Mouse (Mus musculus) gastrocnemius, postnatal 36 days (tissue): Measurements from ENCODE around the gene Gm20518. TPM values are rescaled to one million over a fixed set of nuclear protein-coding genes. Genes with fewer than 3 reads are reported as not detected.

Experiments used
- DNase-seq, 2 experiments: peaks; one replicate each; pipeline ENCODE4 v3.0.0; 2022
- intact Hi-C: fragments of 180-260 bp; cut with DNase I; formaldehyde crosslinking; loops from one replicate; pipeline ENCODE4 v1.15.1; 2025
- total RNA-seq, 2 experiments: library from RNA; stranded (reverse); gene quantifications; 2 replicates each; pipeline ENCODE4 v1.2.3; 2021

Gene Gm20518
- total RNA-seq, 2 experiments from 2014 or later: 0.20 TPM

DNA sequence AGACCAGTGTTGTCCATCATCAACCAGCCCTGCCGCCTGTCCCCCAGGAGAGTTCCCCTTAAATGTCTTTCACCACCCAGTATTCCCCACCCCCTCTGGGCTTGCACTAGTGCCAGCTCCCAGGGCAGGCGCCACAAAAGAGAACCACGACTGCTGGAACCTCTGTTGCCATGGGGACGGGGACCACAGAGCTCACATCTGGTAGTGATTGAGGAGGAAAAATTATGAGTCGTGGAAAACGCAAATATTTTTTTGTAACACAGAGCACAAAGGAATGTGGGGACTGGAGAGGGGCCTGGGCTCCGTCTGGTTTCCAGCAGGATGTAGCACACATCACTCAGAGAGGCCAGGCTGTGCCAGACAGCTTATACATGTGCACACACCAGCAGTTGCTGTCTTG is 81.8 kb downstream of the Gm20518 start:
- peak; percentile 62 to 80 for DNase-seq
- intact Hi-C loops: no loop called here

GRCm38 (mm10) chr16:17809125-17809524 is 82.3 kb downstream of the Gm20518 start:
- no peak for DNase-seq
- intact Hi-C loops: no loop called here

GRCm38 (mm10) chr16:17807192-17808009 is 84.1 kb downstream of the Gm20518 start:
- intact Hi-C loops: no loop called here
- peak; percentile 83 for DNase-seq

DNA sequence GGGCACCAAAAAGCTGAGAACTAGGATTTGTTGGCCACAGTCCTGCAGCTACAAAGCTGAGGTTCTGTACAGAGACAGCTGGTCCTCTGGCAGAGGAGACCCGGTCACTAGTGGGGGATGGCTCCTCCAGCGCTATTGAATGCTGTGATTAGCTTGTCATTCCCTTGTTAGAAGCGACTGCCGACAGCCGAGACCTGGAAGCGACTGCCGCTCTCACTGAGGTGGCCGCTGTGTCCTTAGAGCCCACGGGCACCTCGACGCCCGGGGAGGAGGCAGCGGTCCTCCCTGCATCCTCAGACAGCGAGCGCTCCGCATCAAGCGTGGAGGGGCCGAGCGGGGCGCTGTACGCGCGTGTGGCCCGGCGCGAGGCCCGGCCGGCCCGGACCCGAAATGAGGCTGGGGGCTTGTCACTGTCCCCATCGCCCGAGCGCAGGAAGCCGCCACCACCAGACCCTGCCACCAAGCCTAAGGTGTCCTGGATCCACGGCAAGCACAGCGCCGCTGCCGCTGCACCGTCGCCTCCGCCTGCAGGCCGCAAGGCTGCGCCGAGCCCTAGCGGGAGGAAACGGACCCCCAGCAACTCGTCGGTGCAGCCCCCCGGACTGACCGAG is 84.8 kb downstream of the Gm20518 start:
- DNase-seq: no peak
- intact Hi-C loops: no loop called here

GRCm38 (mm10) chr16:17804982-17805381 is 86.5 kb downstream of the Gm20518 start:
- DNase-seq: no peak
- intact Hi-C loops: no loop called here

DNA sequence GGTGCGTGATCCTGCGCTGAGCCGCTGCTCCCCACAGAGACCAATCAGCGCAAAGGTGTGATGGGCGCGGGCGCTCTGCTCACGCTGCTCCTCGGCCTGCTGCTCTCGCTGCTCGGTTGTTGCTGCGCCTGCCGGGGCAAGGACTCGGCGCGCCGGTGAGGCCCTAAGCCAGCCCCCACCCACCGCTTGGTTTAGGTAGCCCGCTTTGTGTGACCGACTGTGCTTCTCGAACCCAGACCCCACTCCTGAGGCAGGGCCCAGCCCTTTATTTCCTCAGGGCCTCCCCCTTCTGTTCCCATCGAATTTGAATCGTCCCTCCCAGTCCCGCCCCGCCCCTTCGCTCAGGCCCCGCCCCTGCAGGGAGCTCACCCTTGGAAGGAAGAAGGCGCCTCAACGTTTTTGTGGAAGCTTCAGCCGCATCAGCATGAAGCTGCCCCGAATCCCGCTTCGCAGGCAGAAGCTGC is 87.0 kb downstream of the Gm20518 start:
- DNase-seq: no peak
- intact Hi-C loops: no loop called here

DNA sequence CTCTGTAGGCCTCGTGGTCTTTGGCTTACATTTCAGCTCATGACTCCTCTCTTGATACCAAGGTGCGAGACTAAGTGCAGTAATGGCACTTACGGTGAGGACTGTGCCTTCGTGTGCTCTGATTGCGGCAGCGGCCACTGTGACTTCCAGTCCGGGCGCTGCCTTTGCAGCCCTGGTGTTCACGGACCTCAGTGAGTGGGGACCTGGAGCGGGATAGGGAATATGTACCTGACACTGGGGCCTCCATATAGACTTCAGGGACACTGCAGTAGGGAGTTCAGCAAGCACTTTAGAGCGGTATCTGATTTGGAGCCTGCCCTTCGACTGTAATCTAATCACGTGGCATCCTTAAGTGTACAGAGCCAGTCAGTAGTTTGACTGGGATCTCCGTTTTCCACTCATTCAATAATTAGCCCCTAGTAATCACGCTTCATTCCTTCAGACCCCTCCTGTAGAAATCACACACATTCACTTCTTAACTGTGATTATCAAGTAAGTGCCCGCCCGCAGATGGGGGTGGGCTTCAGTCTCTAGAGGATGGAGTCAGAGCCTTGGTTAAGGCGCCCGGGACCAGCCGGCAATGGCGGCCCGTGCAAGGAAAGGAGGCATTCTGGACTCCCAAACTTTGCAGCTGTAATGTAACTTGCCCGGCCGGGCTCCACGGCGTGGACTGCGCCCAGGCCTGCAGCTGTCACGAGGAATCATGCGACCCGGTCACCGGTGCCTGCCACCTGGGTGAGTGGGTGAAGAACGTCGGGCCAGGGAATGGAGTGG is 87.6 kb downstream of the Gm20518 start:
- intact Hi-C loops: no loop called here
- DNase-seq: no peak

- no peak for DNase-seq
- intact Hi-C loops: no loop called here
These were observed 88.4 kb downstream of the Gm20518 start for GRCm38 (mm10) chr16:17802839-17803674.

DNA sequence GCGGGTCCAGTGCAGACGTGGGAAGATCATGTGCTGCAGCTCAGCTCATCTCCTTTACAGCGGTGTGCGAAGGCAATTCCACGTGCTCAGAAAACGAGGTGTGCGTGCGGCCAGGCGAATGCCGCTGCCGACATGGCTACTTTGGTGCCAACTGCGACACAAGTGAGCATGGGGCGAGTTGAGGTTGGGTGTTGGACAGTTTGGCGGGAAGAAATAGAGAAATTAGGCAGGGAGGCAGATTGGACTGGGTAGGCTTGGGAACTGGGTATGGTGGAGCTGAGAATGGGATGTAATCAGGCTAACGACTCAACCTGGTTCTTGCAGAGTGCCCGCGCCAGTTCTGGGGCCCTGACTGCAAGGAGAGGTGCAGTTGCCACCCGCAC is 89.0 kb downstream of the Gm20518 start:
- intact Hi-C loops: no loop called here
- no peak for DNase-seq

- intact Hi-C loops: no loop called here
- no peak for DNase-seq
These were observed 89.6 kb downstream of the Gm20518 start for GRCm38 (mm10) chr16:17801777-17802455.

- intact Hi-C loops: no loop called here
- no peak for DNase-seq
These were observed 91.9 kb downstream of the Gm20518 start for GRCm38 (mm10) chr16:17799584-17799983.

DNA sequence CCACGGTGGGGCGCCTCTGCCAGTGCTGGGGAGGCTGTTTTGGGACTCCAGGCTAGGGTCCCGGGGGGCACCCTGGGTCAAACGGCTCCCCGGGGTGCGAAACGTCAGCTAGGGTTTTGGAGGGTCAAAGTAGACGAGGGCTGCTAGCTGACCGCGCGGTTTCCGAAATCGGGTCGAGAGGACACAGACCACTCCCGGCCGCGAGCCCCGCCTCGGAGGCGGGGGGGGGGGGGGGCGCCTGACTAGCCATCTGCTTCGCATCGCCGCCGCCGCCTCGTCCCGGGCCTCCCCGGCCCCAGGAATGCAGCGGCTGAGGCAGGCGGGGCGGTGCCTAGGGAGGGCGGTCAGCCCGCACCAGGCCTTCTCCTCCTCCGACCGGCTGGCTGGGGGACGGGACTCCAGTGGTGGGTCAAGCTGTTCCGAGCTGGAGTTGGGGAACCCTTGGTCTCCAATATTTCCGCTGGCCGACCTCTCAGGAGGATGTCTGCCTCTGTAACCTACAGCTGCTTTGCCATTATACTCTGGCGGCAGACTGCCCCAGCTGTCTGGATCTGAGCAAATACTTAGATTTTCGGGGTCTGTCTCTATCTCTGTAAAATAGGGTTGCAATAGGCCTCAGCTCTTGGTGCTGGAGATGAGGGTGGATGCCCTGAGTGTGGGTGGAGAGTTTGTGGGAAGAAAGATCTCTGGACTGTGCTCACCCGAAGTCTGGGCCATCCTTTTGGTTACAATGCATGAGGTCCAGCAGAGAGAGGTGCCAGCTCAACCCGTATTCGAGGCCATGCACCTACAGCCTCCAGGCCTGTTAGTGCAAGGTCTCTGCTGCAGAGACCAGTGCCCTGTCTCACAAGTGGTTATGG is 92.9 kb downstream of the Gm20518 start:
- intact Hi-C loops: no loop called here
- peak; percentile 46 to 74 for DNase-seq

GRCm38 (mm10) chr16:17797812-17798311 is 93.6 kb downstream of the Gm20518 start:
- DNase-seq: peak in 1 of 2 experiments; percentile 40
- intact Hi-C loops: no loop called here

DNA sequence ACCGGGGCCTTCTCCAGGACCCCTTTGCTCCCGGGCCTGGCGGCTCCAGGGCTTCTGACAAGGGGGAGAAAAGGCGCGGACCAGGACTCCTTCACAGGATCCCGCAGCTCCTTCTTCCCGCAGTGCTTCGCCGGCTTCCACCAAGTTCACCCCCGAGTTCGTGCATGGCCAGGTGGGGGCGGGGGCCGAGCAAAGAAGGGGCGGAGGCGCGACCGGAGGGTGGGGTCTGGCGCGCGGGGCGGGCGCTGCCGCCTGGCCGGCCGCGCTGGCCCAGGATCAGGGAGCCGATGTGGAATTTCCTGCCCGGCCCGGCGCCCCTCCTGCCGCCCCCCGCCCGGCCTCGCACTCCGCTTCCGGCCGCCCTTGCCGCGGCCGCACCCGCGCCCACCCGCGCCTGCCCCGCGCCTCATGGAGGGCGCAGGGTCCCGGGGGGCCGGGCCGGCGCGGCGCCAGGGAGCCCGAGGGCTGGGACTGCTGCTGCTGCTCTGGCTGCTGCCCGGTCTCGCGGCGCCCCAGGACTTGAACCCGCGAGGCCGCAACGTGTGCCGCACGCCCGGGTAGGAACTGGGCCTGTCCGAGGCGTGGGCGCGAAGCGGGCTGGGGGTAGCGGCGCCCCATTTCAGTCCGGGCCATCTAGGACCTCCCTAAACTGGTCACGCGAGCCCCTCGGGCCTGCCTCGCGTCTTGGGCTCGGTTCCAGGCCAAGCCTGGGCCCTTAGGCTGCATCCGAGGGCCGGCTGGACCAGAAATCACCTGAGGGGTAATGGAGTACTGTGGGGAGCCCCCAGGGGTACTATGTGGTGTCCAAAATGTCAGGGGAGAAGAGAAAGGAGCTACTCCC is 94.3 kb downstream of the Gm20518 start, which contains the start of gene Scarf2:
TSS of gene Scarf2 (plus strand) at position 312 of the 841 bp plus-strand sequence.
- peak; percentile 48 to 58 for DNase-seq
- intact Hi-C loops: no loop called here

DNA sequence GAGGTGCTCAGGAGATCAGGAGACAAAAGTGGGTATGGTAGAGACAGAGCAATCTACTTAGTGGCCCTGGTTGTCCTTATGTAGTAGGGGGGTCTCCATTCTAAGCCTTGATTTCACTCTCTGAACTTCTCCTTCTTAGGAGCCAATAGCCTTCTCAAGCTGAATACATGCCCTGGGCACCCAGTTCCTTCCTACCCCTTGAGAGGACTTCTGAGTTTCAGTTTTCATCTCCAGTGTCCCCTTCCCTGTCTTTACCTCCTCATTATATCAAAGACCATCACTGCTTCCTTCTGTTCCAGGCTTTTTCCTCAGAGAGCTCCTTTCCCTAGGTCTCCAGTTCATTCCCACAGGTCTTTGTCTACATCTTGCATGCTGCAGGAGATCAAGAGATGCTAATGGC is 95.0 kb downstream of the Gm20518 start:
- DNase-seq: no peak
- intact Hi-C loops: no loop called here

DNA sequence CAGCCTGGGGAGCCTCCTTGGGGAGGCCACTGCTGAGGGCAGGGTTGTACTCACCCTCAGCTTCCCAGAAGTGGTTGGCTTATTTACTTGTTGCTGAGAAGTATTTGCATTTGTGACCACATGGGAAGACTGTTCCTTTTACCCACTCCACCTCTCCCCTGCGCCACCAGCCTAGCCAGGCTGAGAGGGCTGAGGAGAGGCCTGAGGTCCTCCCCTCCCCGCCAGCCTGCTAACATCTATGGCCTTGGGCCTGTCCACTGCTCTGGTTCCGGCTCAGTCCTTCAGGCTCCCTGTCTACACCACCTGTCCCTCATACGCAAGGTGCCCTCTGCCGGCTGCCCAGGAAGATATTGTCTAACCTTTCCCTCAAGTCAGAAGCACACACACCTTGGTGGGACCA is 95.8 kb downstream of the Gm20518 start:
- DNase-seq: no peak
- intact Hi-C loops: no loop called here

GRCm38 (mm10) chr16:17794047-17794446 is 97.4 kb downstream of the Gm20518 start:
- DNase-seq: no peak
- intact Hi-C loops: no loop called here

- DNase-seq: no peak
- intact Hi-C loops: no loop called here
These were observed 98.7 kb downstream of the Gm20518 start for GRCm38 (mm10) chr16:17792728-17793127.
